Mouse (Mus musculus) macrophage (primary cell): ENCODE results near the gene Tmc6. TPM values are rescaled to one million over a fixed set of nuclear protein-coding genes. Genes with fewer than 3 reads are reported as not detected.

Source experiments
- H3K27ac ChIP-seq: fragments of 350-480 bp; formaldehyde crosslinking; 2 replicates; pipeline ENCODE4 v1.9.0; 2021
- H3K36me3 ChIP-seq: fragments of 350-480 bp; formaldehyde crosslinking; 2 replicates; pipeline ENCODE4 v1.9.0; 2021; ENCODE audit errors: inconsistent target
- H3K4me3 ChIP-seq: fragments of 350-480 bp; formaldehyde crosslinking; 2 replicates; pipeline ENCODE4 v1.9.0; 2021; ENCODE audit errors: inconsistent target
- H3K79me2 ChIP-seq: fragments of 350-480 bp; formaldehyde crosslinking; 2 replicates; pipeline ENCODE4 v1.9.0; 2021; ENCODE audit errors: inconsistent target
- WGBS: methylation state at CpG from one replicate; pipeline ENCODE4 v1.1.7; 2026; ENCODE audit warnings: inconsistent platforms; ENCODE audit not compliant: missing documents; 5-methylcytosine and 5-hydroxymethylcytosine counted together
- polyA plus RNA-seq: library from polyadenylated mRNA; stranded (reverse); fragments of 250-400 nt; gene quantifications from 3 replicates; pipeline ENCODE4 v1.2.4, GENCODE M21; 2018; ENCODE audit warnings: inconsistent platforms

Tmc6 gene
- polyA plus RNA-seq, 1 experiment from 2014 or later, result 11.1 TPM

DNA sequence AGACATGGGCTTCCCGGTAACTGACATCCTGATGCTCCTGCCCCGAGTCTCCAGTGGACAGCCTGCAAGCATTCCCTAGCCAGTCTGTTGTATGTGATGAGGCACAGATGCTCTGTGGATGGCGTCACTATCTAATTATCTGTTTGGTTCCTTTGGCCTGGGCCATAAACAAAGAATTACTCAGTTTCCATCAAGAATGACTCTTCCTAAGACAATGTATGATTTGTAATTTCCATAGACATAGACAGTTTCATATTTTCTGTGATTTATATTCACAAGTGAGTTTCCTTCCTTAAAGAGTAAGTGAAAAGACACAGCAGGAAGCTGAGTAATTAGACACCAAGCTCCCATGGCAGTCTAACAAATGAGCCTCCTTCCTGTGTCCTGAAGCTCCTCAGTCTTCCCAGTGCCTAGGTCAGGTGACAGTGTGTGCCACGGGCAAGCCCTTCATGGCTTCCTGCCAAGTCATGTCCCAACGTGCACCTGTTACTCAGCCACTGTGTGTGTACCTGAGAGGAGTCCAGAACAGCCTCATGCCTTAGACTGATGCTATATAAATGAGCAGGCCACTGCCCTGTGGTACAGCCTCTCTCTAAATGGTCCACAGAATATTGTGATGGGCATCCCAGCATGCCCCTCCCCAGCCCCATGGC lies 45.8 kb downstream of the Tmc6 start:
- no peak overlapping the region for H3K4me3 ChIP-seq
- H3K27ac ChIP-seq, result no peak overlapping the region
- H3K36me3 ChIP-seq, result peaks cover 32% of the 10 kb centered on the region
- WGBS, result 72% methylated on average over 5 of the region's 5 CpGs
- no peaks in the 10 kb centered on the region for H3K79me2 ChIP-seq

DNA sequence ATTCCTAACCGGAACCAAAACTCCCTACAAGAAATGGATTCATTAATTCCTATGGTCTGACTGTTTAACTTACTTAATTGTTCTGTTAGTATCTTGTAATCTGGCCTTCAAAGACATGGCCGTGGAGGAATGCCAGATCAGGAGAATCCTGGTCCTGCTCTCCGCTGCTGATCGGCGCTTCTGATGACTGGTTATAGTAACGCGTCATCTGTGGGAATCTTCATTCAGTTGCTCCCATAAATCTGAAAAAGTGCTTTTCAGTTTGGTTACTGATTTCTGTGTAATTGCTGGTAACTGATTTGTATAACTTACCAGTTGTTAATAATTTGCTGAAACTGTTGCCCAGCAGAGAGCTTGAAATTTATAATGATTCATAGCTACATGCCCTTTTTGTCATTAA lies 50.5 kb downstream of the Tmc6 start:
- no peaks in the 10 kb centered on the region; the same call in 1 of the 2 replicates for H3K36me3 ChIP-seq
- 97% methylated on average over 7 of the region's 7 CpGs for WGBS
- no peaks in the 10 kb centered on the region for H3K79me2 ChIP-seq
- H3K4me3 ChIP-seq, result no peak overlapping the region
- no peak overlapping the region for H3K27ac ChIP-seq

DNA sequence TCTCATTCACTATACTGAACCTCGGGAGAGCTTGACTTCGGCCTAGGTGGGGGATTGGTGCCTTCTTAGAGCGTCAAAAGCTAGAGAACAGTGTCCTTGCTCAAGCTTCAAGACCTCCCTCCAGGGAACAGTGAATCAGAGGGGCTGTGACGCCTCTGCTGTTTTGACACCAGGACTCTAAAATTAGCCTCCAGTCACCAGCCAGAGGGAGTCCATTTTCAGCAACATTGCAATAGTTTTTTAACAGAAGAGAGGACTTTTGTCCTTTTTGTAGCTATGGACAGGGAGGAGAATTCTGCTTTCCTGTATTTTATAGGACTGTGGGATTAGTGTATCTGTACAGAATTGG lies 51.5 kb downstream of the Tmc6 start:
- Histone ChIP-seq H3K27ac (no peak overlapping the region), H3K4me3 (no peak overlapping the region), H3K79me2 (no peaks in the 10 kb centered on the region), H3K36me3 (no peaks in the 10 kb centered on the region; the same call in 1 of the 2 replicates)
- 87% methylated on average over 4 of the region's 4 CpGs for WGBS

DNA sequence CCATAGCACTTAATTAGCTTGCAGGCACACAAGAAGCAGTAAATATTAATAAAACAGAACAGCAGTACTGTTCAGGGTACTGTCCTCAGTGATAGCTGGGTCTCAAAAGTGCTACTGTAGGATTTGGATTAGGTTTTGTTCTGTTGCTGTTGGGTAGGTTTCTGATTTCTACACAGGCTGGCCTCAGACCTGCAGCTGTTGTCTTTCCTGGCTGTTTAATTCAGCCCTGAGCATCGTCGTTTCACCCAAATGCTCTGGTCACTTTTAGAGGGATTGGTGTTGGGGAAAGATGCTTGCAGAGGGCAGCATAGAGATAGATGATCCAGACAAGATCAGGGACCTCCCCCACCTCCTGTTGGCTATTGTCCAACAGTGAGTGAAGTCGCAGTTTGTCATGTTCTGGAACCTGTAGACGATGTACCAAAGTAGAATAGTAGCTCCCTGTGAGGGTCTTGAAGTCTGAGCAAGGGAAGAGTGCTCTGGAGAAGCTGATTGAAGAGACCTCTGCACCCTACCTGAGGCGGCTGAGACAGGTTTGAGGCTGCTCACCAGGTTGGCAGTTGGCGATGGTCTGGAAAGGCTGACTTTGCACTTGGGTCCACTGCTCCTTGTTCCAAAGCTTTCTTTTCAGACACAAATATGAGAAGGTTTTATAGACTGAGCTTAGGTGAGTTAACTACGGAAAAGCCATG lies 52.1 kb downstream of the Tmc6 start:
- 93% methylated on average over 7 of the region's 7 CpGs for WGBS
- Histone ChIP-seq H3K27ac (no peak overlapping the region), H3K79me2 (no peaks in the 10 kb centered on the region), H3K36me3 (no peaks in the 10 kb centered on the region; the same call in 1 of the 2 replicates), H3K4me3 (no peak overlapping the region)

DNA sequence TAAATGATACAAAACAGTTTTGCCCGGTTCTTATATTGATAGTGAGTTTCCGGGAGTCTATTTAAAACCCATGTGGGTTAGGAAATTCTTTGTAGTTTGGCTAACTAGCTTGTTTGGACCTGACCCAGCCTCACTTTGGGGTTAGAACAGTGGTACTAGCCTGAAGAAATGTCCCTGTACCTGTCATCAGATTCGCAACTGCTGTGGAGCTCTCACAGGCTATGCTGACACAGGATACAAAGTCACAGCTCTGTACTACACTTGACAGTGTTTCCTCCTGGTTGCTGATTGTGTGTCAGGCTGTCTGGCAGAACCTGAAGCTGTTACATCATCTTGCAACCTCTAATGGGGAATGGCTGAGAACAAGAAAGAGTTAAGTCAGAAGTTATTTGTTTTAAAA lies 52.7 kb downstream of the Tmc6 start:
- H3K36me3 ChIP-seq, result no peaks in the 10 kb centered on the region; the same call in 1 of the 2 replicates
- no peak overlapping the region for H3K4me3 ChIP-seq
- 92% methylated on average over 3 of the region's 3 CpGs for WGBS
- H3K79me2 ChIP-seq, result no peaks in the 10 kb centered on the region
- H3K27ac ChIP-seq, result no peak overlapping the region

DNA sequence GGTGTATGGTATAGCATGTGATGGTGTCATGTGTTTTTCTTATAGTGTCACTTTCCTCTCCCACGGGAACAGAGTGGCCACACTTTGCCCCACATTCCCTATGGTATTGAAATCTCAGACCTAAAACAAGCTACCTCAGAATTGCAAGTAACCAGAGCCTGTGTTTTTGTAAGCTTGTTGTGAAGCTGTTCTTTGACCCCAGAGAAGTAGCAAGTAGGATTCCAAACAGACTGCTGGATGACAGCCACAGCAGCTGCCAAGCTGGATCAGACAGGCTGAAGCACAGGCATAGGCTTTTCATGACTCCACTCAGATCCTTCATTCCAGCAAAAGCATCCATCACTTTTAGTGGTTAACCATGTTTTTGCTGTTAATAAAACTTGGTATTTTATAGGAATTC lies 53.2 kb downstream of the Tmc6 start:
- H3K36me3 ChIP-seq, result no peaks in the 10 kb centered on the region; the same call in 1 of the 2 replicates
- H3K79me2 ChIP-seq, result no peaks in the 10 kb centered on the region
- H3K27ac ChIP-seq, result no peak overlapping the region
- H3K4me3 ChIP-seq, result no peak overlapping the region
- WGBS, result 90% methylated on average over 1 of the region's 1 CpGs

DNA sequence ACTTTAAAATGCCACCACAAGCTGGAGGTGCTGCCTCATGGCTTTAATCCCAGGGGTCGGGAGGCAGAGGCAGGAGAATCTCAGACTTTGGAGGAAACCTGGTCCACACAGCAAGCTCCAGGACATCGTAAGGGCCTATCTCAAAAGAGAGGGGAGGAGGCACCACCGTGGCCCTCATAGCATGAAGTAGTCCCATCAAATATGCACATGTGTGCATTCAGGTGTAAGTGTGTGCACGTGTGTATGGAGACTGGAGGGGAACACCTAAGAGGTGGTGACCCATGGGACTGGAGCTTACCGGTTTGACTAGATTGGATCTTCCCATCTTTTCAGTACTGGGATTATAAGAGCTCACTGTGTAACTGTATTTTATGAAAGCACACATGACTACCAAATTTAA lies 53.8 kb downstream of the Tmc6 start:
- Histone ChIP-seq H3K79me2 (no peaks in the 10 kb centered on the region), H3K27ac (no peak overlapping the region)
- 95% methylated on average over 5 of the region's 5 CpGs for WGBS

DNA sequence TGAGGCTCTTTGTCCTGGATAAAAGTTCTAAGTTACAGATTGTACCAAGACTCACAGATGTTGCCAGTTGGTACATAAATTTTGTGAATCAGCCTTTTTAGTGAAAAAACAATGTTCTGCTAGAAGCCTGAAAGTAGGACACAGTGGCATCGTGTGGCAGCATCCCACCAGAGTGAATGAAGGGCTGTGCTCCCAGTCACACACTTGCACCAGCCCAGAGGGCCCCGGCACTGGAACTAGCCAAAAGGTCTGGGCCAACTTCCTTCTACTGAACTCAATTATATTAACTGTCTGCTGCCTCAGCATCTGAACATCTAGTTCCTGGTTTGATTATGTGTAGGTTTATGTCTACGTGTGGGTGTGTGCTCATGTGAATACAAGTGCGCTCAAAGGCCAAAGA lies 55.0 kb downstream of the Tmc6 start:
- Histone ChIP-seq H3K4me3 (no peak overlapping the region), H3K27ac (no peak overlapping the region), H3K36me3 (peaks cover 3% of the 10 kb centered on the region; the same call in 1 of the 2 replicates), H3K79me2 (no peaks in the 10 kb centered on the region)
- WGBS, result 63% methylated on average over 4 of the region's 4 CpGs

More for the DNA sequence above, 53.8 kb downstream of the Tmc6 start:
- Histone ChIP-seq H3K4me3 (no peak overlapping the region), H3K36me3 (no peaks in the 10 kb centered on the region)

DNA sequence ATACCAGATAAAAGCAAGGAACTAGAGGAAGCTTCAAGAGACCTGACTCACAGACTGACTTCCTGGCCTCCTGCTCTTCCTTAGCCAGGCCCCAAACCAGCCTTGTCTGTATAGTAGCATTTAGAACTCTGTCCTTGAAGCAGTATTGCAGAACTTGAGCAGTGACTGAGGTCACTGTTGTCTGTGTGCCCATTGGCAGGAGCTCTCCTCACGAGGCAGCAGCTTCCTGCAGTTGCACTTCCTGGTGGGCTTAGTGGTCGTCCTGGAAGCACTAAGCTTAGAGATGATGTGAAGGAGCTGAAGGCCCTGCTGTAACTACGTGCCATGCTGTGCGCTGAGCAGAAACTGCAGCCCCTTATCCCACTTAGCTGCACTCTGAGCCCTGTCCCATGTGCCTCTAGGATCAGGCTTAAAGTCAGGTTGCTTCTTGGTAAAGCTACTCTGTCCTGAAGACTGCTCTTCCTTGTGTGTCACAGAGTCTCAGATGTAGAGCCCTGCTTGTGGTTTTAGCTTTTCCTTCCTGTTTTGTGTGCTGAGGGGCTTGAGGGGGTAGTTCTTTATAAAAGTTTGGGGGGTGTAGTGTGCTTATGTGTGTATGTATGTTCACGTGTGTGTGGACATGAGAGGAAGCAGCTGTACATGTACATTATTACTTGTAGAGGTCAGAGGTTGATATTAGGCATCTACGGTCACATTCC lies 57.2 kb downstream of the Tmc6 start:
- Histone ChIP-seq H3K79me2 (no peaks in the 10 kb centered on the region), H3K27ac (peak overlapping the region; percentile 61), H3K36me3 (peaks cover 23% of the 10 kb centered on the region; the same call in 1 of the 2 replicates), H3K4me3 (no peak overlapping the region)
- 33% methylated on average over 6 of the region's 6 CpGs for WGBS

DNA sequence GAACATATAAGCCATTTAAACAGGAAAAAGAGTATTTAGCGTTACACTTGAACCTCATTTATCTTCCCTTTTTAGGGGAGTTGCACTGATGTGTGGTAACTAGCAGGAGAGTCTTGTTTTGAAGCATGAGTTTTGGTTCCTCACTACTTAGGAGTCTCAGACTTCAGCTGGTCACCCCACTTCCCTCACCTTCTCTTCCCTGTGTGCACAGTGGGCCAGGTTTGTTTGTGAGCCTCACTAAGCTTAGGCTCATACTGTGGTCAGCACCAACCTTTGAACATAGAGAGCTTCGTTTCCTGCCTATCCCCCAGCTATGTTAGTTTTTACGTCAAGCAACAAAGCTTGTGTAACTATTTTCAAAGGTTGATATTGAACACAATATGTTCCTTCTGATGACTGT lies 63.2 kb downstream of the Tmc6 start:
- Histone ChIP-seq H3K4me3 (no peak overlapping the region), H3K36me3 (peaks cover 44% of the 10 kb centered on the region; the same call in 1 of the 2 replicates), H3K79me2 (no peaks in the 10 kb centered on the region; the same call in 1 of the 2 replicates), H3K27ac (no peak overlapping the region)
- 43% methylated on average over 3 of the region's 3 CpGs for WGBS

Other genes with a start within 250 kb of the Tmc6 start
- 9.0 to 13.1 TPM (median 11.4 TPM) in 3 replicates for gene Tnrc6c, start 127.9 kb downstream of the Tmc6 start, polyA plus RNA-seq
- gene Tmc8, start 122 bp downstream of the Tmc6 start, polyA plus RNA-seq, result 3.2 to 4.9 TPM (median 4.8 TPM) in 3 replicates
- gene 6030468B19Rik, start 15.5 kb upstream of the Tmc6 start, polyA plus RNA-seq, result not detected in 3 replicates
- gene Gm20708, start 27.5 kb upstream of the Tmc6 start, polyA plus RNA-seq, result 0.79 to 1.5 TPM (median 1.5 TPM) in 3 replicates
- gene Syngr2, start 27.5 kb upstream of the Tmc6 start, polyA plus RNA-seq, result 138 to 194 TPM (median 167 TPM) in 3 replicates
- 2.9 to 4.4 TPM (median 3.6 TPM) in 3 replicates for gene Afmid, start 43.7 kb upstream of the Tmc6 start, polyA plus RNA-seq
- gene Tk1, start 43.9 kb upstream of the Tmc6 start, polyA plus RNA-seq, result 1.1 to 37.4 TPM (median 6.2 TPM) in 3 replicates
- 1.7 to 21.0 TPM (median 16.6 TPM) in 3 replicates for gene Birc5, start 67.1 kb upstream of the Tmc6 start, polyA plus RNA-seq
- gene Tmem235, start 78.6 kb upstream of the Tmc6 start, polyA plus RNA-seq, result not detected in 3 replicates
- 3.0 to 8.4 TPM (median 4.9 TPM) in 3 replicates for gene Tha1, start 91.3 kb upstream of the Tmc6 start, polyA plus RNA-seq
- 2.0 to 6.9 TPM (median 2.3 TPM) in 3 replicates for gene Socs3, start 187.8 kb upstream of the Tmc6 start, polyA plus RNA-seq
- 12.0 to 40.0 TPM (median 28.0 TPM) in 3 replicates for gene Pgs1, start 204.1 kb upstream of the Tmc6 start, polyA plus RNA-seq